Mouse (Mus musculus) liver, embryonic 14.5 days (tissue): ENCODE data around the gene Map7d3. TPM values are rescaled to one million over a fixed set of nuclear protein-coding genes. Genes with fewer than 3 reads are reported as not detected.

ENCODE experiments used
- ATAC-seq: fragments of 200-750 bp; cut with Nextera tagmentation; 2 replicates; pipeline ENCODE4 v1.8.0; 2017; ENCODE audit warnings: moderate number of reproducible peaks, mild to moderate bottlenecking, moderate library complexity; ENCODE audit not compliant: insufficient read depth
- DNase-seq, 3 experiments: peaks; one replicate each; pipeline ENCODE4 v3.0.0-alpha.2; 2012 to 2013; ENCODE audit warnings: low read depth in 3 of 3, low spot score in 3 of 3
- H3K27ac ChIP-seq: fragments of 300-500 bp; sonication (generic); 2 replicates; pipeline ENCODE4 v1.5.1; 2014; ENCODE audit warnings: moderate library complexity, mild to moderate bottlenecking, control low read depth, inconsistent platforms
- H3K27me3 ChIP-seq: fragments of 300-500 bp; sonication (generic); 2 replicates; pipeline ENCODE4 v1.6.1; 2014; ENCODE audit warnings: mild to moderate bottlenecking, low read length, moderate library complexity; ENCODE audit not compliant: control insufficient read depth, insufficient read depth
- H3K36me3 ChIP-seq: fragments of 300-500 bp; sonication (generic); replicated peaks from 2 replicates; pipeline ENCODE4 v1.6.1; 2014; ENCODE audit warnings: low read depth; ENCODE audit not compliant: control insufficient read depth, insufficient read depth
- H3K4me1 ChIP-seq, 2 experiments: fragments of 200-500 bp in 1 of 2; fragments of 300-500 bp in 1 of 2; sonication (generic) in 1 of 2; replicated peaks; 2 replicates each; pipeline ENCODE4 v1.6.1; 2012 to 2014; ENCODE audit warnings: antibody characterized with exemption in 1 of 2, inconsistent platforms in 1 of 2, low read length in 1 of 2; ENCODE audit not compliant: control insufficient read depth in 2 of 2, insufficient read depth in 2 of 2
- H3K4me2 ChIP-seq: fragments of 300-500 bp; sonication (generic); 2 replicates; pipeline ENCODE4 v1.6.1; 2014; ENCODE audit warnings: low read depth, mild to moderate bottlenecking, control low read depth, moderate library complexity
- H3K4me3 ChIP-seq, 2 experiments: fragments of 200-500 bp in 1 of 2; fragments of 300-500 bp in 1 of 2; sonication (generic) in 1 of 2; 2 replicates each; pipeline ENCODE4 v1.5.1; 2012 to 2014; ENCODE audit warnings: low read depth in 2 of 2, low read length in 2 of 2, mild to moderate bottlenecking in 2 of 2, control low read depth in 1 of 2, inconsistent platforms in 1 of 2, moderate library complexity in 1 of 2; ENCODE audit not compliant: insufficient read depth in 1 of 2
- H3K9ac ChIP-seq: fragments of 300-500 bp; sonication (generic); replicated peaks from 2 replicates; pipeline ENCODE4 v1.6.1; 2014; ENCODE audit warnings: mild to moderate bottlenecking, control low read depth, moderate library complexity
- H3K9me3 ChIP-seq: fragments of 300-500 bp; sonication (generic); 2 replicates; pipeline ENCODE4 v1.6.1; 2016; ENCODE audit warnings: low read length, mixed read lengths; ENCODE audit not compliant: control insufficient read depth
- CTCF ChIP-seq: IDR thresholded peaks from 2 replicates; pipeline ENCODE4 v1.5.1; 2016; ENCODE audit warnings: antibody characterized with exemption, low read depth, control low read depth
- EP300 ChIP-seq: IDR thresholded peaks from 2 replicates; pipeline ENCODE4 v1.6.1; 2016; ENCODE audit warnings: antibody characterized with exemption, low read depth
- WGBS: fragments of 180-500 bp; shearing (Covaris S2); extraction: QIAGEN DNeasy Blood & Tissue Kit; methylation state at CpG from one replicate; pipeline ENCODE4 v1.1.7; 2014; ENCODE audit not compliant: insufficient replicate concordance; 5-methylcytosine and 5-hydroxymethylcytosine counted together
- polyA plus RNA-seq, 2 experiments: library from polyadenylated mRNA; depleted of rRNA in 1 of 2; stranded (reverse) in 1 of 2; unstranded in 1 of 2; fragments of >200 nt; fragmentation: Nextera tagmentation in 1 of 2; extraction: Ambion mirVana in 1 of 2; gene quantifications; 2 replicates each; pipeline versions ENCODE4 v1.2.1 to v1.2.3; 2012 to 2014

Map7d3 gene
- polyA plus RNA-seq, 2 experiments = 0.13 to 0.15 TPM

- Histone ChIP-seq H3K4me2 (no peak overlapping the region), H3K36me3 (no peaks in the 10 kb centered on the region), H3K27ac (no peak overlapping the region), H3K9ac (no peak overlapping the region), H3K4me1 (peaks cover 0 to 3% of the 10 kb centered on the region in 2 experiments; a peak in 3 of 4 replicates), H3K9me3 (no peaks in the 10 kb centered on the region), H3K4me3 (no peak overlapping the region), H3K27me3 (no peaks in the 10 kb centered on the region)
- no peak for ATAC-seq
- DNase-seq = peak in 2 of 3 experiments; percentile 25 to 44
- WGBS = 28% methylated on average over 2 of the region's 2 CpGs
- TF ChIP-seq EP300 = no peak
- TF ChIP-seq CTCF = peak; percentile 62
Observed at GRCm38 (mm10) chrX:56755646-56756045, 66.5 kb downstream of the Map7d3 start.

GRCm38 (mm10) chrX:56753317-56754289 is 68.5 kb downstream of the Map7d3 start:
- no peaks in the 10 kb centered on the region for H3K36me3 ChIP-seq
- H3K27ac ChIP-seq = no peak overlapping the region
- no peaks in the 10 kb centered on the region for H3K27me3 ChIP-seq
- H3K9me3 ChIP-seq = no peaks in the 10 kb centered on the region
- ATAC-seq = no peak
- WGBS = 56% methylated on average over 8 of the region's 8 CpGs
- TF ChIP-seq EP300 (no peak), CTCF (no peak)
- H3K4me1 ChIP-seq = peaks cover 0 to 3% of the 10 kb centered on the region in 2 experiments; a peak in 3 of 4 replicates
- H3K4me3 ChIP-seq = no peak overlapping the region
- H3K4me2 ChIP-seq = no peak overlapping the region
- H3K9ac ChIP-seq = no peak overlapping the region
- no peak for DNase-seq

- H3K27ac ChIP-seq = no peak overlapping the region
- no peak overlapping the region for H3K9ac ChIP-seq
- H3K4me2 ChIP-seq = no peak overlapping the region
- no peak for DNase-seq
- TF ChIP-seq EP300 (no peak), CTCF (no peak)
- peaks cover 0 to 3% of the 10 kb centered on the region in 2 experiments; a peak in 3 of 4 replicates for H3K4me1 ChIP-seq
- H3K4me3 ChIP-seq = no peak overlapping the region
- 45% methylated on average over 6 of the region's 6 CpGs for WGBS
- H3K27me3 ChIP-seq = no peaks in the 10 kb centered on the region
- no peaks in the 10 kb centered on the region for H3K36me3 ChIP-seq
- H3K9me3 ChIP-seq = no peaks in the 10 kb centered on the region
- no peak for ATAC-seq
Observed at GRCm38 (mm10) chrX:56752144-56752543, 70.0 kb downstream of the Map7d3 start.

GRCm38 (mm10) chrX:56751536-56751935 is 70.6 kb downstream of the Map7d3 start:
- TF ChIP-seq CTCF = no peak
- no peak for TF ChIP-seq EP300
- DNase-seq = no peak
- ATAC-seq = no peak

More at GRCm38 (mm10) chrX:56751536-56751935, 70.6 kb downstream of the Map7d3 start:
- Histone ChIP-seq H3K36me3 (no peaks in the 10 kb centered on the region), H3K4me2 (no peak overlapping the region), H3K4me3 (no peak overlapping the region), H3K27ac (no peak overlapping the region), H3K27me3 (no peaks in the 10 kb centered on the region), H3K9ac (no peak overlapping the region), H3K4me1 (peaks cover 0 to 3% of the 10 kb centered on the region in 2 experiments; a peak in 3 of 4 replicates), H3K9me3 (no peaks in the 10 kb centered on the region)
- 22% methylated on average over 4 of the region's 4 CpGs for WGBS

Other genes starting within 250 kb of the Map7d3 start
- gene Mmgt1, start 224.3 kb downstream of the Map7d3 start, polyA plus RNA-seq (2012; rRNA removed) = 3.7 and 5.1 TPM in 2 replicates
- 8.5 and 8.7 TPM in 2 replicates for gene Mmgt1, start 224.3 kb downstream of the Map7d3 start, polyA plus RNA-seq (2014; fragmentation: Nextera tagmentation; extraction: Ambion mirVana)
- 2.8 and 3.4 TPM in 2 replicates for gene Slc9a6, start 212.6 kb downstream of the Map7d3 start, polyA plus RNA-seq (2012; rRNA removed)
- 2.5 and 4.0 TPM in 2 replicates for gene Slc9a6, start 212.6 kb downstream of the Map7d3 start, polyA plus RNA-seq (2014; fragmentation: Nextera tagmentation; extraction: Ambion mirVana)
- 6.5 and 8.1 TPM in 2 replicates for gene Fhl1, start 90.5 kb downstream of the Map7d3 start, polyA plus RNA-seq (2012; rRNA removed)
- gene Fhl1, start 90.5 kb downstream of the Map7d3 start, polyA plus RNA-seq (2014; fragmentation: Nextera tagmentation; extraction: Ambion mirVana) = 11.2 and 11.3 TPM in 2 replicates
- gene Adgrg4, start 47.8 kb upstream of the Map7d3 start, polyA plus RNA-seq (2012; rRNA removed) = not detected in 2 replicates
- gene Adgrg4, start 47.8 kb upstream of the Map7d3 start, polyA plus RNA-seq (2014; fragmentation: Nextera tagmentation; extraction: Ambion mirVana) = not detected in 2 replicates
- not detected in 2 replicates for gene Brs3, start 220.7 kb upstream of the Map7d3 start, polyA plus RNA-seq (2012; rRNA removed)
- gene Brs3, start 220.7 kb upstream of the Map7d3 start, polyA plus RNA-seq (2014; fragmentation: Nextera tagmentation; extraction: Ambion mirVana) = not detected in 2 replicates
- 5.9 and 10.6 TPM in 2 replicates for gene Htatsf1, start 231.3 kb upstream of the Map7d3 start, polyA plus RNA-seq (2012; rRNA removed)
- 25.7 and 26.1 TPM in 2 replicates for gene Htatsf1, start 231.3 kb upstream of the Map7d3 start, polyA plus RNA-seq (2014; fragmentation: Nextera tagmentation; extraction: Ambion mirVana)